Mouse (Mus musculus): ENCODE data around the gene Duox2.
"Not testable (repeated sequence)": the region's sequence is repeated elsewhere in the genome, so short reads cannot be mapped to it uniquely, and the experiment has no call there.

Duox2 gene

DNA sequence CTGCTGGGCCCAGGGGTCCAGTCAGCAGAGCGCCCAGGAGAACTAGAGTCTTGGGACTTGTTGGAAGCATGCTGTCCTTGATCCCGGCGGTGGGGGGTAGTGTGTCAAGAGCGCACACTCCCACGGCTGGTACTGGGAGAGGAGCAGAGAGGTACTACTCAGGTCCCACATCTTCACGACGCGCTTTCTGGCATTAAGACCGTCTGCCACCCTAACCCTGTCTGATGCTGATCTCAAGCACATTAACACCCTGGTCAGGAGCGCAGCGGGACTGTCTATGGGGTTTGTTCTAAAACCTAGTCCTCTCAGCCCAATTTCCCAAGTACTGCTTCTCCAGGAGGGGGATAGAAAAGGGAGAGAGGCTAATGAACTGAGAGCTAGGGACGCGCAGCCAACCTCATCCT, at the start of gene Duox2:
Gene Duox2, minus strand, starts transcription at position 354 of the 404 bp plus-strand sequence.
- DNase-seq: no peak

DNA sequence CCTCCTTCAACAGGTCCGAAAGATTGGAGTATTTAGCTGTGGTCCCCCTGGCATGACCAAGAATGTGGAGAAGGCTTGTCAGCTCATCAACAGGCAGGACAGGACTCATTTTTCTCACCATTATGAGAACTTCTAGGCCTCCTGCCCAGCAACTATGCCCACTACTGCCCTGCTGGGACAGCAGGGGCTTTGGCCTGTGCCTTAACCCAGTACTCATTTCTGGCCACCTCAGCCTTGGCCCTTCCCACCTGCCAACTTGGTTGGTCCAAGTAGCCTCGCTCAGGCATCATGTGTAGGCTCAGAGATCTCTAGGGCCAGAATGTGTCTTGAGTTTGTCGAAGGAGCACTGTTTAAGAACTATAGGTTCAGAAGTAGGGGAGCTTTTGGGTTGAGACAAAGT, 49.0 kb upstream of the Duox2 start:
- no peak for DNase-seq

DNA sequence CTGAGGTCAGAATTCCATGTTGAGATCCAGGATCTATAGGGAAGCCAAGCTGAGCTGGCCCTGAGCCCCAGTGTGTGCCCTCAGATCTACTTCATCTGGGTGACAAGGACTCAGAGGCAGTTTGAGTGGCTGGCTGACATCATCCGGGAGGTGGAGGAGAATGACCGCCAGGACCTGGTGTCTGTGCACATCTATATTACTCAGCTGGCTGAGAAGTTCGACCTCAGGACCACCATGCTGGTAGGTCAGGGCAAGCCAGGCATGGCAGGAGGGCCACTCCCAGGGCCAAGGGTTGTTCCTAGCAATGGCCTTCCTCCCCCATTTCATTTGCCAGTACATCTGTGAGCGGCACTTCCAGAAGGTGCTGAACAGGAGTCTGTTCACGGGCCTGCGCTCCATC, 47.9 kb upstream of the Duox2 start:
- not testable (repeated sequence) for DNase-seq

DNA sequence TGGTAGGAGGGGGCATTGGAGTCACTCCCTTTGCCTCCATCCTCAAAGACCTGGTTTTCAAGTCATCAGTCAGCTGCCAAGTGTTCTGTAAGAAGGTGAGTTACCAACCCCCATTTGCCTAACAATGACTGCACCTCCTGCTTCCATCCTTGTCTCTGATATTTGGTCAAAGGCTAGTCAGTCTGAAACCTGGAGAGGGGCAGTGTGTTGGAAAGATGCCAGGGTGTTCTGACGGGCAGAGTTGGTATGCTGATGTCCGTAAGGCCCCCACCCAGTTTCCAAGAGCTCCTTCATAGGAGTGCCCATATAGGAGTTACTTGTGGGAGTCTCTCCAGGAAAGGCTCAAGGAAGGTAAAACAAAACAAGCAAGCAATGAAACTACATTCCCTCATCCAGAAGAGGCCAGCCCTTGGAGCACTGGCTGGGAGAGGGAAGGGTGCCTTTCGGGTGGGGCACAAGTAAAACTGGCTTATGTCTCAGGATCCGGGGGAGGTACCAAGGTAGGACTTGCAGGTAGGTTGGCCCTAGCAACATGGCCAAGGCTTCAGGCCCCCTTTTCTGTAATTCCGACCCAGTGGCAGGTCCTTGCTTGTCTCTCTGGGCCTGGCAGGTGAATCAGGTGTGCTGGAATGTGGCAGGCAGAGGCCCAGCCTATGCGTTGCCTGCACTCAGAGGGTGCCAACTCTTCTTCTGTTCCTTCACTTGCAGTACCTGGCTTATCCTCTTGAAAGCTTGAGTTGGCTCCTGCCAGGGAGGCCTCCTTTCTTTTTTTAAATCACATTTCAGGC, 47.1 kb upstream of the Duox2 start:
- DNase-seq: no peak

DNA sequence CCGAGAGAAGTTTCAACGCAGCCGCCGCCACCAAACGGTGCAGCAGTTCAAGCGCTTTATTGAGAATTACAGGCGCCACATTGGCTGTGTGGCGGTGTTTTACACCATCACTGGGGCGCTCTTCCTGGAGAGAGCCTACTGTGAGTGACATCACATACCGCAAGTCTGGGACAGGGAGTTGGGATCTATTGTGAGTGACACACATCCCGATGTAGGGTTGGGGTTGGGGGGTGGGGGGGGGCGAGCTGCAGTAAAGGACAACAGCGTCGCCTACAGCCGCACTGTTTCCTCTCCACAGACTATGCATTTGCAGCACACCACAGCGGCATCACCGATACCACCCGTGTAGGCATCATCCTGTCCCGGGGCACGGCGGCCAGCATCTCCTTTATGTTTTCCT, 39.0 kb upstream of the Duox2 start:
- DNase-seq: no peak

GRCm38 (mm10) chr2:122334170-122334569, 35.9 kb upstream of the Duox2 start:
- DNase-seq: no peak

DNA sequence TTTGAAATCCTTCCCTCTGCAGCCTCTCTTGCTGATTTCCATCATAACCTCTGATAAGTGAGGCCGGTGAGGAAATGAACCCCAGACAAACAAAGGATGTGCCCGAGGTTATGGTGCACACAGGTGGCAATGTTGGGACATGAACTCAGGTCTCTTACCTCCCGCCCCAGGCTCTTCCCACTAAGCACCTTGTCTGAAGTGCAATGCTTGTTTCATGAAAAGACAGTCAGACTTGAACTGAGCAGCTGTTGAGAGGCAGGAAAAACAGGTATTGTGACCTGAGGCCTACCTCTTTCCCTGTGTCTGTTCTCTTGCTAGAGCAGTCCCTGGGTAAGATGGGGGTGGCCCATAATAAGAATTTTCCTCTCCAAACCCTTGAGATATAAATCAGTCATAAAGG, 34.0 kb upstream of the Duox2 start:
- no peak for DNase-seq

DNA sequence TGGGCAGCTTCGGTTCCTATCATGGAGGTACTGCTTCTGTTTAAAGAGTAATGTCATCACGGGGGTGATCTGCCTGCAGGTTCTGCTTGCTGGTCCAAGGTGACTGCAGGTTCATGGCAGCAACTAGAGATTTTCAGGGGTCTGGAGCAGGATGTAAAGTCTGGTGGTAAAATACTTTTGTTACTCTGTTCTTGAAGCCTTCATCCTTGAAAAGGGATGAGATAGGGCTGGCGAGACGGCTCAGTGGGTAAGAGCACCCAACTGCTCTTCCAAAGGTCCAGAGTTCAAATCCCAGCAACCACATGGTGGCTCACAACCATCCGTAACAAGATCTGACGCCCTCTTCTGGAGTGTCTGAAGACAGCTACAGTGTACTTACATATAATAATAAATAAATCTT, 32.1 kb upstream of the Duox2 start:
- not testable (repeated sequence) for DNase-seq

DNA sequence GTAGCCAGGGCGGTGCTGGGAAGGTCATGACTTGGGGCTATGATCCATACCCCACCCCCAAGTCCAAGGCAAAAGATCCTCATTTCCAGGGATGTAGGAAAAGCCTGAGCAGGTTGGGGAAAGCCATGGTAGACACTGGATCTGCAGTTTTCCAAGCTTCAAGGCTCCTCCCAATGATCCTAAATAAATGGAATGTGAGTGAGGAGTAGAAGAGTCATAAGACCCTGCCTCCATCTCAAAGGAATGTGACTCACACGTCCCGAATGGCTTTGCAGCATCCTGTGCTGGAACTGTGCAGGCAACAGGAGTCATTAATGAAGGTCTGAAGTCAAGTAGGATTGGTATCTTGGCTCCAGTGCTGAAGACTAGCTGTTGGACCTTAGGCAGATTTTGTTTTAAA, 29.7 kb upstream of the Duox2 start:
- no peak for DNase-seq

DNA sequence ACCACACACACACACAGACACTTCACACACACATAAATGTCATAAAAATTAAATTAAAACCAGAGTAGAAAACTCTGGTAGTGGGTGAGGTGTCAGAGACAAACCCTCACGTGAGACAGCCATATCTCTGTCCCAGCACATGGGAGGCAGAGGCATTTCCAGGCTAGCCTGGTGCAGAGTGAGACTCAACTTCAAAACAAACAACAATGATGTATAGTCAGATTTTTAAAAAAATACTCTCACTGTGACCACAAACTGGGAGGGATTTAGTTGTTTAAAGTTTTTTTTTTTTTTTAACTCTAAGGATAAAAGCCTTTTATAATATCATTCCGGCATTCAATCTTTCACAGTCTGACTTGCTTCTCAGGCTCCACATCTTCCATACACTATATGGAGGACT, 27.1 kb upstream of the Duox2 start:
- no peak for DNase-seq

- DNase-seq: no peak
Measured at GRCm38 (mm10) chr2:122324586-122324985, 26.3 kb upstream of the Duox2 start.

DNA sequence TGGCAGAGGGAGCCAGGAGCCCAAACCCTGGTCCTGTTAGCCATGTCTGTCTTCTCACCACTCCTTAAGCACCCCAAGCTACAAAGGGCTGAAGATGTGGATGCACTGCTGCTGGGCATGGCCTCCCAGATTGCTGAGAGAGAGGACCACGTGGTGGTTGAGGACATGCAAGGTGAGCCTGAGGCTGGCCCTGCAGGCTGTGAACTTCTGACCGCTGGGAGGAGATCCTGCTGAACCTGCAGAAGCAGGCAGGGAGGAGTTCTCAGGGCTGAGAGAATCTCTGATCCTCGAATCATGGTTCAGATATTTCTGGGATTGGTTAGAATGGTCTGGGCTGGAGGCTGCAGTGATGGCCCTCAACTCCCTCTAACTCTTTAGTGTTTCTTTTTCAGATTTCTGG, 25.7 kb upstream of the Duox2 start:
- no peak for DNase-seq

DNA sequence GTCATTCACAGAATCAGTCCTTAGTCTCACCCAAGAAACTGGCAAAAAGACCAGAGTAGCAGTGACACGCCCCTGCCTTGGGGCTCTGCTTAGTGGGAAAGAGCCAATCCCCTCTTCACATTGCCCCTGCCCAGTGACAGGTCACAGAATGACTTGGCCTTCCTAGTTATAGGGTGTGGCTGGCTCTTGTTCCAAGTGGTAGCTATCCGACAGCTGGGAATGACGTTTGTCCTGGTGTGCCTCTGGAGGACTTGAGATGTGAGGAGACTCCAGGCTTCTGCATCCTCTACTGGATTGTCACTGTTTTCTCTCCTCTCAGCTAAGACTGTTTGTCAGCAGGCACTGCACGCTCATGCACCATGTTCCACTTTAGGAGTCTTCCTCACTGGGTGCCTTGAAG, 19.1 kb upstream of the Duox2 start:
- DNase-seq: no peak

DNA sequence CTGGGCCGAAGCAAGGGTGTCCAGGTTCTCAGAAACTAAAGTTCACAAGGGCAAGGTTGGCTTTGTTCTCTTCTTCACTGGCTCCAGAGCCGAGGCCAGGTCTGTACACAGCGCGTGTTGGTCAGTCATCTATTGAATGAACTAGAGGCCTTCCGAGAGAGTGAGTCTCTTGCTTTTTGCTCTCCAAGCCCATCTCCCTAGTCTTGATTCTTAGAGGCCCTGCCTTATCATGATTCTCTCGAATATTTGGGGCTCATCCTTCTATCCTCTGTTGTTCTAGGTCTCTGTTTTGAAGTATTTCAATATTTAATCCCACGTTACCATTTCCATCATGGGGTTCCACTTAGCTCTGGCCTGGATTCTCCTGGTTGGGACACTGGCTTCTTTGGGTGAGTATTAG, 17.1 kb upstream of the Duox2 start, which contains the start of gene Duox1:
Gene Duox1, plus strand, starts transcription at position 301 of the 400 bp plus-strand sequence.
- no peak for DNase-seq

DNA sequence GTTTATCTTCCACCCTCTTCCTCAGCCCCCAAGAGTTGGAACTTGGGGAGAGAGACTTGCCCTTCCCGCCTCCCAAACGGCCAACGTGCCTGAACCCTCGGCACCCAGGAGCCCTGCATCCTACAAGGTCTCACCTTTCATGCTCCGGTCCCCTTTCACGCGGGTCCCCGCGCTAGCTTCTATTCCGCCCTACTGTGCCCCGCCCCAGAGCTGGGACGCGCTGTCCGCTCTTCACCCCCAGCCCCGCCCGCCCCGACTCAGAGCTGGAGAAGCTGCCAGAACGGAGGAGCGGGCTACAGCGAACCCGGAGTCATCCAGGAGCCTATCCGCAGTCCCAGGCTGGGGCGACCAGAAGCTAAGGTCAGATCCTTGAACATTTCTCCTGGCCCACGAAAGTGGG, 15.3 kb upstream of the Duox2 start, which contains the start of gene Duoxa1:
Gene Duoxa1, minus strand, starts transcription at position 195 of the 400 bp plus-strand sequence.
- no peak for DNase-seq

DNA sequence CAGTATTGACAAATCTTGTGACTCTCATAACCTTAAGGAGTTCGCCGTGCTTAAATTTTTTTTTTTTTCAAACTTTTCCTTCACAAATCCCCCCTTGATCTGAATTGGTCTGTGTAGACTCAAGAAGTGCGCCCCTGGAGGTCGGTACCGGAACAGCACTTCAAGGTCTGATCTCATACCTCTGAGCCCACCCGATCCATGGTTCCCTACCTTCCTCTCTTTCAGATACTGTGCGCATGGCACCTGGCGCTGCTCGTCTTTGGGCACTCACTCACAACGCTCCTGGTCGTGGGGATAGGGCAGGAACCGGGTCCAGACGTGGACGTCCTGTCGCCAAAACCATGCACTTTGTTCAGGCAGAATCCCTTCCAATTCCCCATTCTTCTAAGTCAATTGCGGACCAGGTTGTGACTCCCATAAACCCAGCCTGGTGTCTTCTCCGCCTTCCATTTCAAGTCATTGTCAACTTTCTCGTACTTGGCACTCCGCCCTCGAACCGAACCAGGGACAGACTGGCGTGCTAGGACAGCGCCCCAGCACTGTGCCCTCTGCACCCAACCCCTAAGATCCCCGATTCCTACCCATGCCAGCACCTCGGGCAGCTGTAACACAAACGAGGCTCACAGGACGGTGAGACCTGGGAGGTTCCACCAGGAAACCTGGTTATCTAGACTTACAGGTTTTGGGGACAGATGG, 14.6 kb upstream of the Duox2 start:
- DNase-seq: no peak

- DNase-seq: no peak
Measured at GRCm38 (mm10) chr2:122311561-122311960, 13.3 kb upstream of the Duox2 start.

DNA sequence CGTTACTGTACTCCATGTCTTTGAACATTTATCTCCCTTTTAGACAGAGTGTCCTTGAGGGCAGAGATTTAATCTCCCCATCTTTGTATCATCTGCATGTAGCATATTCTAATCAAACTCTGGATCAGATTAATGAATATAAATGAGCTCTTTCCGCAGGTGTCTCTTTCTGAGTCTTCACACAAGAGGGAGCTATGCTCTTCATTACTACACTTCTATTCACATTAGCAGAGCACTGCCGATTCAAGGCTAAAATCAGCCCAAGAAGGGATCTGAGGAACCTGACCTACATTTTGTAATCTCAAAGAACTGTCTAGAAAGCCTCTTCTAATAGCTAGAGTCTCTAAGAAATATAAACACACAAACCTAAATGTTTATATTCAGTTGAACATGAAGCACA, 11.4 kb upstream of the Duox2 start:
- DNase-seq: no peak

GRCm38 (mm10) chr2:122306184-122306583, 7.9 kb upstream of the Duox2 start:
- no peak for DNase-seq

DNA sequence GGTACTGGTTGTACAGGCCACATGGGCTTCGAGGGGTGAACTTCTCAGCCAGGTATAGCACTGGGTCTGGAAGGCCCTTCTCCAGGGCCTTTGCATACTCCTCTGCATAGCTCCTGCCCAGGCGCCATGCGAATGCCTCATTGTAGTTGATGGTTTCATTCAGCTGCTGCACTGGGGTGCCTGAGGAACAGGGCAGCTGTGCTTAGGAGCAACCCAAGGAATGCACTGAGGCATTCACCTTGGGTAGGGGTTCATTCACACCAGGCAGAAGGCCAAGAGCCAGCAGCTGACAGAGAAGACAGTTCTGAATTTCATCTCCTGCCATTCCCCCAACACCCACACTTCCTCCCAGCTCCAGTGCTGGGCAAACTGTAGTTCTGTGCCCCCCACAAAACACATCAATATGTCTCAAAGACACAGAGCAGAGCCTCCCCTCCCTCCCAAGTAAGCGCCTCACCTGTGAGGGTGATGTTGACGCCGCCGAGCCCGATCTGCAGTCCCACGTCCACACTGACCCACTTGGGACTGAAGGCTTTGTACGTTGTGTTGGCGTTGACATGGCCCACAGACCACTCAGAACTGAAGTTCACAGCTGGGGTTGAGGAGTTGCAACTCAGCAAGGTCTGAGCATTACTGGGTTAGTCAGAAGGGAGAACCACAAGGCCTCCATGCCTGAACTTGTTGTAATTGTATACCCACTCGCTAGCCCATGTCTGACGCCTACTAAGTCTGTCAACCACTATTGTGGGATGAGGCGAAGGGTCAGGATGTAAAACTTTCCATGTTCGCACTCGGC, 7.0 kb upstream of the Duox2 start:
- DNase-seq: no peak

DNA sequence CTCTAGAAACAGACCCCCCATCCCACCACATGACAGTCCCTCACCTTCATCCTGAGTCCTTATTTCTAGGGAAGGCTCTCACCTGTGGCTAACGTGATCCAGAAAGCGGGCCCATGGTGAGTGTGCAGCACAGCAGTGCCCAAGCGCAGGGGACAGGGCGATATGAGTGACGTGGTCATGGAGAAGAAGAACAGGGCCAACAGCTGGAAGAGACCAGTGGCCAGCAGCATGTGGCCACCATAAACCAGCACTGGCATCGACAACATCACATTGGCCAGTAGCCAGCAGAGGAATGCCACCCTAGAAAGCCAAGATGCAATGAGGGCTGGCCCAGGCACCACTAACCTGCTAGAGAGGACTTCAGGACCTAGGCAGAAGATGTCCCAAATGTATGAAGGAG, 6.3 kb upstream of the Duox2 start:
- DNase-seq: no peak

- DNase-seq: peak; percentile 36
Measured at GRCm38 (mm10) chr2:122302574-122303241, 4.5 kb upstream of the Duox2 start.
